Mouse (Mus musculus): ENCODE results near the gene Dag1. TPM values are rescaled to one million over a fixed set of nuclear protein-coding genes. Genes with fewer than 3 reads are reported as not detected.

Dag1 gene
- total RNA-seq, 2 experiments from 2014 or later: 5.1 to 12.9 TPM

- ATAC-seq (replicated peaks; ENCODE audit: low FRiP score, low TSS enrichment, poor library complexity, severe bottlenecking): no peak
These were observed 25.4 kb downstream of the Dag1 start for GRCm38 (mm10) chr9:108238402-108238801.

GRCm38 (mm10) chr9:108234682-108235081 is 29.1 kb downstream of the Dag1 start:
- ATAC-seq (replicated peaks; ENCODE audit: low FRiP score, low TSS enrichment, poor library complexity, severe bottlenecking): peak; percentile 57; the same call in 1 of the 2 replicates

- ATAC-seq (replicated peaks; ENCODE audit: low FRiP score, low TSS enrichment, poor library complexity, severe bottlenecking): no peak
These were observed 30.9 kb downstream of the Dag1 start for GRCm38 (mm10) chr9:108232908-108233307.

GRCm38 (mm10) chr9:108227911-108228649 is 35.7 kb downstream of the Dag1 start:
- ATAC-seq (replicated peaks; ENCODE audit: low FRiP score, low TSS enrichment, poor library complexity, severe bottlenecking): no peak

GRCm38 (mm10) chr9:108225166-108225565 is 38.6 kb downstream of the Dag1 start:
- no peak for ATAC-seq (replicated peaks; ENCODE audit: low FRiP score, low TSS enrichment, poor library complexity, severe bottlenecking)

GRCm38 (mm10) chr9:108223633-108224032 is 40.1 kb downstream of the Dag1 start:
- no peak for ATAC-seq (replicated peaks; ENCODE audit: low FRiP score, low TSS enrichment, poor library complexity, severe bottlenecking)

GRCm38 (mm10) chr9:108221566-108221965 is 42.2 kb downstream of the Dag1 start:
- ATAC-seq (replicated peaks; ENCODE audit: low FRiP score, low TSS enrichment, poor library complexity, severe bottlenecking): no peak

GRCm38 (mm10) chr9:108220380-108220774 is 43.4 kb downstream of the Dag1 start:
- no peak for ATAC-seq (replicated peaks; ENCODE audit: low FRiP score, low TSS enrichment, poor library complexity, severe bottlenecking)

- ATAC-seq (replicated peaks; ENCODE audit: low FRiP score, low TSS enrichment, poor library complexity, severe bottlenecking): no peak
These were observed 43.9 kb downstream of the Dag1 start for GRCm38 (mm10) chr9:108219766-108220379.

- no peak for ATAC-seq (replicated peaks; ENCODE audit: low FRiP score, low TSS enrichment, poor library complexity, severe bottlenecking)
These were observed 45.7 kb downstream of the Dag1 start for GRCm38 (mm10) chr9:108217936-108218543.

GRCm38 (mm10) chr9:108217406-108217805 is 46.4 kb downstream of the Dag1 start:
- no peak for ATAC-seq (replicated peaks; ENCODE audit: low FRiP score, low TSS enrichment, poor library complexity, severe bottlenecking)

GRCm38 (mm10) chr9:108213105-108213504 is 50.7 kb downstream of the Dag1 start:
- no peak for ATAC-seq (replicated peaks; ENCODE audit: low FRiP score, low TSS enrichment, poor library complexity, severe bottlenecking)

GRCm38 (mm10) chr9:108212426-108212825 is 51.3 kb downstream of the Dag1 start:
- no peak for ATAC-seq (replicated peaks; ENCODE audit: low FRiP score, low TSS enrichment, poor library complexity, severe bottlenecking)

- no peak for ATAC-seq (replicated peaks; ENCODE audit: low FRiP score, low TSS enrichment, poor library complexity, severe bottlenecking)
These were observed 58.2 kb downstream of the Dag1 start for GRCm38 (mm10) chr9:108205571-108205901.

- ATAC-seq (replicated peaks; ENCODE audit: low FRiP score, low TSS enrichment, poor library complexity, severe bottlenecking): no peak
These were observed 58.7 kb downstream of the Dag1 start for GRCm38 (mm10) chr9:108204884-108205570.

- peak; percentile 49 for ATAC-seq (replicated peaks; ENCODE audit: low FRiP score, low TSS enrichment, poor library complexity, severe bottlenecking)
These were observed 60.7 kb downstream of the Dag1 start for GRCm38 (mm10) chr9:108203015-108203414.

GRCm38 (mm10) chr9:108202169-108202568 is 61.6 kb downstream of the Dag1 start:
- no peak for ATAC-seq (replicated peaks; ENCODE audit: low FRiP score, low TSS enrichment, poor library complexity, severe bottlenecking)

GRCm38 (mm10) chr9:108201160-108201559 is 62.6 kb downstream of the Dag1 start:
- peak; percentile 96 for ATAC-seq (replicated peaks; ENCODE audit: low FRiP score, low TSS enrichment, poor library complexity, severe bottlenecking)

- no peak for ATAC-seq (replicated peaks; ENCODE audit: low FRiP score, low TSS enrichment, poor library complexity, severe bottlenecking)
These were observed 65.1 kb downstream of the Dag1 start for GRCm38 (mm10) chr9:108198621-108199020.
